ENCODE assay signal across 8 mouse cellular contexts in the genomic region with DNA sequence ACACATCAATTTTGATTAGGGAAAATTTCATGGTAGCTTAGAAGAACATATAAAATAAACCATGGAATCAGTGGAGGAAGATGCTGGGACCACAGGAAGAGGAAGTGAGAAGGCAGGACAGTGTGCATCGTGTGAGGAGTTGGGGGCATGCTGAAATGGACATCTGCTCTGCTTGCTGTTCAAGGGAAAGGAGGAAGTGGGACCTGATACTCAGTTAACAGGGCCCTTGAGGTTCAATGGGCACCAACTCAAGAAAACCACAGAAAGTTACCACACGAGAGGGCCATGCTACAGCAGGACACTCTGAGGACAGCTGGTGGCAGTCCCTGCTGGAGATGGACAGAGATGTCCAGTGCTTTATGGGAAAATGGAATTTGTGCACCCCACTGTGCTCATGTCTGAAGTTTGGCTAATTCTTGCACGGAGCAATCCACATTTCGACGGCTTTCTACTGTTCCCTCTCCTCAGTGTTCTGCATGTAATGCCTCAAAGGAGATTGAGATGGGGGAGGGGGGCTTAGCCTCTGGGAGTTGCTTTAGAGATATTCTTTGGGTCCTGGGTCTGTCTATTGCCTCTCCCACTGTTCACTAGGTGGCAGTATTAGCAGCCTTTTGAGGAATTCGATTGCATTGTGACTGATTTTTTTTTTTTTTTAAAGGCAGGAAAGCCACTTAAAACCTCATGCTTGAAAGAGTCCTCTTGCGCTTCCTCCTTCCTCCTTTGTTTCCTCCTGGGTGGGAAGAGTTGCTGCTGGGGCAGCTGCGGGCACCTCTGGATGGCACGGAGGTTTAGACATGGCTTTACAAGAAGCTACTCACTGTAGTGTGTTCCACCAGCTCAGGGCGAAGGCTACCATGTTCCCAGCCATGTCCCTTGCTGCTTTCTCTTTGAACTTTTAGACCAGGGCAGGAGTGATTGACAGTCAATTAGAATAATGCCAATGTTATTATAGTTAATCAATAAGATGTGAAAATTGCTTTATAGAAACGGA.
DNase-seq lines count a peak whose midpoint lies in the region; ATAC-seq and TF ChIP-seq lines count a peak whose summit lies in the region.

No protein-coding gene starts in this region.

- peak; percentile 44 for ATAC-seq in Patski
- ATAC-seq in forebrain, embryonic 15.5 days (replicated peaks): peak; percentile 83
- peak; percentile 88 for ATAC-seq in megakaryocyte, adult 5-6 weeks (ENCODE audit: poor library complexity, severe bottlenecking)
- ATAC-seq in stomach, postnatal 0 days (ENCODE audit: low FRiP score, low TSS enrichment): peak; percentile 43; the same call in 1 of the 2 replicates

- peak; percentile 31 for TF ChIP-seq CTCF in kidney, adult 2 months (conservative IDR thresholded peaks at IDR 0.05; ENCODE audit: insufficient read depth, insufficient read length, low read depth, low read length)
- peak; percentile 80 for TF ChIP-seq CTCF in Patski (IDR thresholded peaks at IDR 0.05)
- TF ChIP-seq CTCF in stomach, postnatal 0 days (IDR thresholded peaks at IDR 0.05; ENCODE audit: low read depth): peak; percentile 85

- H3K9me3 ChIP-seq in forebrain, embryonic 15.5 days: no peaks in the 10 kb centered on the region
- no peaks in the 10 kb centered on the region for H3K9me3 ChIP-seq in stomach, postnatal 0 days (ENCODE audit: control insufficient read depth, low read length)

- in situ Hi-C loops in Patski (cut with MboI; ENCODE audit: low pct_unique_long_range_greater_than_20kb): no loop called here

- CTCF ChIA-PET in Patski (lab: Charles Lee): interaction anchor here (0.7 to 12.5 kb wide), 6 partner anchors 37 to 233 kb away, joined by 3 to 146 read pairs (median 3); no protein-coding TSS in a partner anchor

- H3K36me3 ChIP-seq in kidney, adult 2 months (ENCODE audit: control insufficient read depth, insufficient read depth, low read length): no peaks in the 10 kb centered on the region
- H3K36me3 ChIP-seq in forebrain, embryonic 15.5 days: no peaks in the 10 kb centered on the region
- H3K36me3 ChIP-seq in stomach, postnatal 0 days (ENCODE audit: control insufficient read depth, insufficient read depth, low read length): no peaks in the 10 kb centered on the region

- 33% methylated on average over 11 of the region's 11 CpGs for whole genome bisulfite sequencing in kidney, adult 2 months
- 32% methylated on average over 11 of the region's 11 CpGs for WGBS in forebrain, embryonic 15.5 days
- WGBS in stomach, postnatal 0 days: 40% methylated on average over 11 of the region's 11 CpGs

- H3K27me3 ChIP-seq in kidney, adult 2 months (replicated peaks; ENCODE audit: control insufficient read depth, insufficient read depth, low read length): no peaks in the 10 kb centered on the region
- no peaks in the 10 kb centered on the region for H3K27me3 ChIP-seq in Patski
- H3K27me3 ChIP-seq in forebrain, embryonic 15.5 days: no peaks in the 10 kb centered on the region
- no peaks in the 10 kb centered on the region for H3K27me3 ChIP-seq in stomach, postnatal 0 days (ENCODE audit: control insufficient read depth, insufficient read depth, low read length)

- H3K4me2 ChIP-seq in forebrain, embryonic 15.5 days (replicated peaks): no peak overlapping the region
- H3K4me2 ChIP-seq in stomach, postnatal 0 days (replicated peaks; ENCODE audit: low read depth): no peak overlapping the region

- peak; percentile 63 for DNase-seq in kidney, adult 2 months
- no peak for DNase-seq in kidney, adult 11 months
- no peak for DNase-seq in Patski (ENCODE audit: low read depth, low spot score)
- DNase-seq in kidney, adult 9 months: peak; percentile 64
- no peak for DNase-seq in stomach, postnatal 0 days (ENCODE audit: low spot score)
- no peak for DNase-seq in B cell, adult 2 months

- H3K4me1 ChIP-seq in kidney, adult 2 months (ENCODE audit: control insufficient read depth, insufficient read depth, low read length): no peaks in the 10 kb centered on the region
- H3K4me1 ChIP-seq in forebrain, embryonic 15.5 days: peaks cover 9% of the 10 kb centered on the region
- H3K4me1 ChIP-seq in stomach, postnatal 0 days (replicated peaks; ENCODE audit: control insufficient read depth, insufficient read depth): no peaks in the 10 kb centered on the region

- H3K9ac ChIP-seq in forebrain, embryonic 15.5 days (replicated peaks): no peak overlapping the region
- no peak overlapping the region for H3K9ac ChIP-seq in stomach, postnatal 0 days (ENCODE audit: low read length)

- POLR2A ChIA-PET in Patski (lab: Charles Lee): interaction anchor here (0.7 kb wide), 1 partner anchor 60 kb away, joined by 4 read pairs; no protein-coding TSS in a partner anchor

- no peak overlapping the region for H3K27ac ChIP-seq in kidney, adult 2 months (ENCODE audit: insufficient read depth, low read depth, low read length)
- H3K27ac ChIP-seq in forebrain, embryonic 15.5 days (replicated peaks): no peak overlapping the region
- H3K27ac ChIP-seq in stomach, postnatal 0 days (replicated peaks): no peak overlapping the region

- H3K4me3 ChIP-seq in kidney, adult 2 months (ENCODE audit: insufficient read depth, low read depth, low read length): no peak overlapping the region
- no peak overlapping the region for H3K4me3 ChIP-seq in forebrain, embryonic 15.5 days
- H3K4me3 ChIP-seq in stomach, postnatal 0 days (ENCODE audit: low read depth, low read length): no peak overlapping the region

- TF ChIP-seq EP300 in stomach, postnatal 0 days (optimal IDR thresholded peaks at IDR 0.05): no peak

- TF ChIP-seq POLR2A in kidney, adult 2 months (IDR thresholded peaks at IDR 0.05; ENCODE audit: low read depth, low read length): no peak

Comparison
In these comparisons a context has a peak if more than half of its experiments do, and no peak if none do; other contexts are left out.
1. DNase-seq: peak in kidney, adult 2 months (single experiment) and kidney, adult 9 months (single experiment); none in kidney, adult 11 months (single experiment), Patski (single experiment), stomach, postnatal 0 days (single experiment) and B cell, adult 2 months (0 of 2).
2. CTCF ChIP-seq: peak in every context shown above with its lines; median percentile 85 in stomach, postnatal 0 days; 80 in Patski; 31 in kidney, adult 2 months.
3. Peak in every context shown above with its lines, with median percentiles within 50 percentile points of each other: ATAC-seq.